Mouse (Mus musculus) bone marrow, adult 2 months (tissue): ENCODE measurements at regions not wholly inside any gene's neighbourhood (a gene's known extent, or its start where the extent isn't known, plus 50 kb on each side); places are given as distances from the start of the nearest gene placed in this dataset.

Source experiments
- CTCF ChIP-seq: fragments of 200-500 bp; IDR thresholded peaks from 2 replicates; pipeline ENCODE4 v1.5.1; 2011; ENCODE audit warnings: low read length, control low read depth; ENCODE audit not compliant: control insufficient read depth, insufficient read depth
- POLR2A ChIP-seq: fragments of 200-500 bp; IDR thresholded peaks from 2 replicates; pipeline ENCODE4 v1.6.1; 2011; ENCODE audit warnings: low read depth, mild to moderate bottlenecking, control low read depth, low read length, borderline replicate concordance; ENCODE audit not compliant: control insufficient read depth

DNA sequence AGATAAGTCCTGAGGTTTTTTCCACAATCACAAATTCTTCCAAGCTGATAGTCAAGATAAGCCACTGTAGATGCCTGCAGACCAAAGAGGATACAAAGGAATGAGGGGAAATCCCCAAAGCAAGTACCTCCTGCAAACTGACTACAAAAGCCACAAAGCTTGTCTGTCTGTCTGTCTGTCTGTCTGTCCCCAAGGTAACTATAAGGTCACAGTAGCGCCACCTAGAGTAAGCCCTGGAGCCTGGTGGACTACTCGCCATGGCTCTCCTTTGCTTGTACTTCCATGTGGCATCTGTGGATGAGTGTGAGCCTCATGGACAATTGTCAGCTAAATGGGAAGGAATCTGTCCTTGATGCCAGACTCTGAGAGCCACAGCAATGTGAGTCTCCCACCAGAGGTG, 249.8 kb downstream of the Diras2 start:
- TF ChIP-seq CTCF = no peak
- no peak for TF ChIP-seq POLR2A
